Mouse (Mus musculus) G1E (cell line): ENCODE results near the gene Kcna7.

Experiments
- CTCF ChIP-seq: IDR thresholded peaks from 2 replicates; pipeline ENCODE4 v1.5.1; 2012; ENCODE audit warnings: low read depth, low read length, inconsistent platforms, mixed read lengths
- GATA1 ChIP-seq: IDR thresholded peaks from 2 replicates; pipeline ENCODE4 v1.6.1; 2012; ENCODE audit warnings: borderline replicate concordance, low read length, inconsistent platforms, mixed read lengths
- POLR2AphosphoS5 ChIP-seq: IDR thresholded peaks from 2 replicates; pipeline ENCODE4 v1.6.1; 2012; ENCODE audit warnings: low read depth, low read length, inconsistent platforms; ENCODE audit not compliant: insufficient replicate concordance
- TAL1 ChIP-seq: conservative IDR thresholded peaks from 2 replicates; pipeline ENCODE4 v1.6.1; 2012; ENCODE audit warnings: low read depth, low read length, inconsistent platforms, mixed read lengths

- no peak for TF ChIP-seq CTCF
- no peak for TF ChIP-seq POLR2AphosphoS5
- no peak for TF ChIP-seq GATA1
- no peak for TF ChIP-seq TAL1
Observed at GRCm38 (mm10) chr7:45365742-45366651, 39.5 kb upstream of the Kcna7 start.
